28 mouse cellular contexts compared by ENCODE assay signal in genomic region chr11:58378763-58379278, GRCm38 (mm10). TPM values are rescaled to one million over a fixed set of nuclear protein-coding genes. Genes with fewer than 3 reads are reported as not detected.
DNase-seq lines count a peak whose midpoint lies in the region; ATAC-seq and TF ChIP-seq lines count a peak whose summit lies in the region.
"Had no signal": no experiment of that assay in that cellular context is flagged by ENCODE, and none has a peak within 500 bp of the region (broad histone marks: within the 10 kb centered on the region; RNA-seq: fewer than 3 reads in every experiment).

TSS of gene Lypd8 (plus strand) at chr11:58379043.

- DNase-seq in gastrocnemius, adult 18-20 months (ENCODE audit: low spot score) = peak; percentile 2
- no peak for DNase-seq in gastrocnemius, adult 8-10 months (ENCODE audit: low spot score in 2 of 2)
- peak; percentile 28 for DNase-seq in brain, adult 2 months (ENCODE audit: low read depth, low spot score)
- no peak for DNase-seq in lung, postnatal 4 days
- no peak for DNase-seq in frontal cortex, postnatal 10 days (ENCODE audit: low spot score in 2 of 2)
- DNase-seq: adrenal gland, postnatal 14 days; cerebellum, adult 9-10 months; gastrocnemius, postnatal 36 days; heart, postnatal 4 days; kidney, postnatal 36 days; left cerebral cortex, postnatal 4 days; thymus, postnatal 25 days had no signal

- peak; percentile 44 for ATAC-seq in intestine, postnatal 0 days
- no peak for ATAC-seq in stomach, embryonic 15.5 days (ENCODE audit: insufficient read depth, low FRiP score, low read depth)
- ATAC-seq: activated CD4-positive, CD25-positive, alpha-beta regulatory T cell, adult 4 months; forebrain, embryonic 15.5 days; inflammation-experienced regulatory T-cells, adult 6 months had no signal

- no peaks in the 10 kb centered on the region for H3K9me3 ChIP-seq in intestine, postnatal 0 days (ENCODE audit: control insufficient read depth)
- H3K9me3 ChIP-seq in stomach, embryonic 15.5 days = no peaks in the 10 kb centered on the region
- H3K9me3 ChIP-seq: forebrain, embryonic 15.5 days; heart, embryonic 10.5 days; kidney, embryonic 15.5 days; limb, embryonic 15.5 days had no signal

- no peaks in the 10 kb centered on the region for H3K27me3 ChIP-seq in intestine, postnatal 0 days (replicated peaks; ENCODE audit: control insufficient read depth, insufficient read depth, low read length)
- H3K27me3 ChIP-seq in stomach, embryonic 15.5 days (replicated peaks) = no peaks in the 10 kb centered on the region
- H3K27me3 ChIP-seq: forebrain, embryonic 15.5 days; kidney, embryonic 15.5 days; limb, embryonic 15.5 days had no signal

- TF ChIP-seq CTCF in intestine, postnatal 0 days (IDR thresholded peaks at IDR 0.05; ENCODE audit: low read depth) = no peak

- H3K4me2 ChIP-seq in intestine, postnatal 0 days (replicated peaks; ENCODE audit: low read depth) = peak within 1 kb of the TSS; percentile 74
- H3K4me2 ChIP-seq in stomach, embryonic 15.5 days = no peak within 1 kb of the TSS
- H3K4me2 ChIP-seq: forebrain, embryonic 15.5 days; hindbrain, embryonic 14.5 days; kidney, embryonic 15.5 days; limb, embryonic 15.5 days; midbrain, embryonic 11.5 days had no signal

- peak within 1 kb of the TSS; percentile 60 for H3K27ac ChIP-seq in intestine, postnatal 0 days (ENCODE audit: low read depth, low read length)
- no peak within 1 kb of the TSS for H3K27ac ChIP-seq in stomach, embryonic 15.5 days
- H3K27ac ChIP-seq: forebrain, embryonic 15.5 days; heart, embryonic 10.5 days; hindbrain, embryonic 14.5 days; kidney, embryonic 15.5 days; limb, embryonic 15.5 days; liver, embryonic 14.5 days had no signal

- 0 out of 2 replicates have a peak, but pooled peaks cover 11% of the 10 kb centered on the region for H3K4me1 ChIP-seq in intestine, postnatal 0 days (replicated peaks; ENCODE audit: control insufficient read depth, insufficient read depth, low read length)
- no peaks in the 10 kb centered on the region for H3K4me1 ChIP-seq in stomach, embryonic 15.5 days
- H3K4me1 ChIP-seq: forebrain, embryonic 15.5 days; heart, embryonic 10.5 days; kidney, embryonic 15.5 days; limb, embryonic 15.5 days had no signal

- H3K4me3 ChIP-seq in intestine, postnatal 0 days (ENCODE audit: low read depth, low read length) = peak within 1 kb of the TSS; percentile 48
- H3K4me3 ChIP-seq in stomach, embryonic 15.5 days (replicated peaks) = no peak within 1 kb of the TSS; the same call in 1 of the 2 replicates
- H3K4me3 ChIP-seq: forebrain, embryonic 15.5 days; heart, embryonic 10.5 days; kidney, embryonic 15.5 days; limb, embryonic 15.5 days had no signal

- H3K36me3 ChIP-seq in intestine, postnatal 0 days (ENCODE audit: control insufficient read depth, insufficient read depth) = peaks cover 6% of the 10 kb centered on the region; the same call in 1 of the 2 replicates
- H3K36me3 ChIP-seq in stomach, embryonic 15.5 days = no peaks in the 10 kb centered on the region
- H3K36me3 ChIP-seq: forebrain, embryonic 15.5 days; heart, embryonic 10.5 days; kidney, embryonic 15.5 days; limb, embryonic 15.5 days had no signal

- peak within 1 kb of the TSS; percentile 26; the same call in 1 of the 2 replicates for H3K9ac ChIP-seq in intestine, postnatal 0 days (ENCODE audit: low read depth, low read length)
- no peak within 1 kb of the TSS for H3K9ac ChIP-seq in stomach, embryonic 15.5 days
- H3K9ac ChIP-seq: forebrain, embryonic 15.5 days; hindbrain, embryonic 14.5 days; kidney, embryonic 15.5 days; limb, embryonic 15.5 days; liver, embryonic 14.5 days had no signal

- WGBS in intestine, postnatal 0 days = 43% methylated on average over 3 of the region's 3 CpGs
- WGBS in stomach, embryonic 15.5 days = 86% methylated on average over 3 of the region's 3 CpGs

RNA-seq across cellular contexts. Expression of gene Lypd8, which starts in this region (rescaled TPM):
- total RNA-seq in gastrocnemius, adult 18-20 months (2021) = not detected
- total RNA-seq in gastrocnemius, adult 8-10 months (2022) = not detected
- 1,454 and 1,717 TPM in 2 replicates for polyA plus RNA-seq in intestine, postnatal 0 days (2015; fragmentation: Nextera tagmentation; extraction: Ambion mirVana)
- polyA plus RNA-seq in stomach, embryonic 15.5 days (2015; fragmentation: Nextera tagmentation; extraction: Ambion mirVana) = 237 and 326 TPM in 2 replicates
- total RNA-seq: adrenal gland, postnatal 14 days; gastrocnemius, postnatal 36 days; heart, postnatal 4 days; left cerebral cortex, postnatal 4 days; megakaryocyte progenitor cell, adult 5-6 weeks; midbrain, postnatal 0 days had no signal
- polyA plus RNA-seq: activated CD4-positive, CD25-positive, alpha-beta regulatory T cell, adult 4 months; embryonic facial prominence, embryonic 14.5 days; heart, embryonic 10.5 days; hindbrain, embryonic 14.5 days; inflammation-experienced regulatory T-cells, adult 6 months; limb, embryonic 15.5 days; lung, embryonic 16.5 days; midbrain, embryonic 11.5 days; midbrain, postnatal 0 days; neural tube, embryonic 14.5 days had no signal

Comparison
In these comparisons a context has a peak if more than half of its experiments do, and no peak if none do; other contexts are left out.
1. Peak in DNase-seq in gastrocnemius, adult 18-20 months; RNA of the gene not detected or under 1 TPM.